Mouse (Mus musculus) testis, postnatal 10 days (tissue): ENCODE data around the gene Atat1.
"Not testable (repeated sequence)": the region's sequence is repeated elsewhere in the genome, so short reads cannot be mapped to it uniquely, and the experiment has no call there.

Experiments
- DNase-seq: peaks from one replicate; pipeline ENCODE4 v3.0.0; 2021; ENCODE audit warnings: low spot score

Gene Atat1

DNA sequence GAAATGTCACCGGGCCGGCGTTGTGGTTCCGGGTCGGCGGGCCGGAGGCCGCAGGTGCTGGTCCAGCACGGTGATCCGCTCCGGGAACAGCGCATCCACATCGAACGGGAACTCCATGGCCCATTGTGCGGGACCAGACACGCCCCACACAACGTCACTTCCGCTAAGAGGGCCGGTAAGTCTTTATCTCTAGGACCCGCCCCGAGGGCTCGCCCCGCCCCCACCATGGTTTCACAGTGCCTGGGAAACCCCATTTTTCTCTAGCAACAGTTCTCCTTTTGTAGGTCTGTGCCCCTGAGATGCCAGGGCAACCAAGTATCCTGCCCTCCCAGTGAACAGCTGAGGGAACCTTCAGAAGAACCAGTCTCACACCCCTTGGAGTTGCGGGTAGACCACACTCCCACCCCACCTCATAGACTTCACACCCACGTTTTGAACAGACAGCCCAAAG lies at the start of gene Atat1:
TSS of gene Atat1 (minus strand) at position 157 of the 451 bp plus-strand sequence.
- DNase-seq = peak; percentile 99

DNA sequence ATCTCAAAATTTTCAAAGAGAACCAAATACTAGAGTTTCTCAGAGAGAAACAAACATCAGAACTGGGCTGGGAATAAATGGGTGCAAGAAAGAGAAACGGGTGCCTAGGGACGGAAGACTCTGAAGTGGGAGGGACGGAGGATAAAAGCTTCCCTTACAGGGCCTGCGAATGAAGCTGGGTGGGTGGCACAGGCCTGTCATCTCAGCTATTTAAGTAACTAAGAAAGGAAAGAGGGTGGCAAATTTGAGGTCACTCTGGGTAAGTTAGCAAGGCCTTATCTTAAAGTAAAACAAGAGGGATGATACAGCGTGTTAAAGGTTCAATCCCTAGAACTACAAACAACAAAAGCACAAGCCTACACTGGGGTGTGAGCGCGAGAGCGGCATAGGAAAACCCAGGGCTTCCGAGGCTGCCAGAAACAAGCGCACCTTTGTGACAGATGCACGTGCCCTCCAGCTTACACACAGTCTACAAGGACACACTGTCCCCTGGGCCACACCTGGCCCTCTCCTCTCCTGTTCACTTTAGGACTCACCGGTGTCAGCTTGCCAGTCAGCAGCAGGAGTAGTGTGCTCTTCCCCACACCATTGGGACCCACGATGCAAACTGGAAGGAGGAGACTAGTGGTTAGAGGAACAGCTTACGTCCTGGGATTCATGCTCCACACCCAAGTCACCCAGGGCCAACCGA lies 48.8 kb upstream of the Atat1 start:
- no peak for DNase-seq

DNA sequence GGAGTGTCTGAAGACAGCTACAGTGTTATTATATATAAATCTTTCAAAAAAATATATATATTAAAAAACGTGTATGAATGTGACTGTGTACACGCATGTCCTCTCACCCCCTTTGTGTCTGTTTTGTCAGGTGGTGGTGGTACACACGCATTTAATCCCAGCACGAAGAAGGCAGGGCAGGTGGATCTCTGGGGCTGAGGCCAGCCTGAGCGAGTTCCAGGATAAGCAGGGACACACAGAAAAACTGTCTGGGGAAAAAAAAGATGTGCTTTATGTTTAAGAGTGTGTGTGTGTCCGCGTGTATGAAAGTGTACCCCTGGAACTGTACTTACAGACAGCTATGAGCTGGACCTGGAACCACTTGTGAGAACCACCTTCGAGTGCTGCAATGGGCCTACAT lies 44.8 kb upstream of the Atat1 start:
- DNase-seq = no peak

DNA sequence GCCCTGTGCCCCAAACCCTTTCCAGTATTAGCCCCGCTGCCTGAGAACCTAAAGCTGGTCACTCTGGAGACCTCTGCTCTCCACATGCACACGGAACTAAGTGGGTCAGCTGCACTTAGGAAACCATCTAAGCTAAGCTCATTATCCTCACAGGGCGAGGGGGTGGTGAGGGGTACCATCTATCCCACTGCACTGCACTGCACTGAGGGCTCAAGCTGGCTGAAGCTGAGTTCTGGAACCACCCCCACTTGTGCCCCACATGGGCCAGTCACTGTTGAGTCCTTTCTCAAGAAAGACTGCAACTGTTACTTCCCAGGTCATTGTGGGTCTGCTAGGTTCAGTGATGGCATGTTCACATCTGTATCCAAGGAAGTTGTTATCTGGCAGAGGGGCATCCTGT lies 42.7 kb upstream of the Atat1 start:
- DNase-seq = not testable (repeated sequence)

DNA sequence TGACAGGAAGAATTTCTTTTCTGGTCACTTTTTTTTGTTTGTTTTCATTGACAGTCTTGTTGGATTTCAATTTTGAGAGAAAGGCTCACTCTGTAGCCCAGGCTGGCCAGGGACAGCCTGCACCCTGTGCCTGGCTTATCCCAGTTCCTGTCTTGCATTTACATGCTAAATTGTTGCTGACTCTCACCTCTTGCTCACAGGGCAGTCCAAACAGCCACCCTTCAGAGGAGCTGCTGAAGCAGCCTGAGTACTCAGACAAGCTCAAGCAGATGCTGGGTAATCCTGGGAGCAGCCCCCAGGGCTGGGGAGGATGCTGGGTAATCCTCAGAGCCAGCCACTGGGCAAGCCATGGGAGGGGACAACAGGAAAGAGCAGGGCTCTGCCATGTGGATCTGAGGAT lies 41.1 kb upstream of the Atat1 start:
- DNase-seq = not testable (repeated sequence)

DNA sequence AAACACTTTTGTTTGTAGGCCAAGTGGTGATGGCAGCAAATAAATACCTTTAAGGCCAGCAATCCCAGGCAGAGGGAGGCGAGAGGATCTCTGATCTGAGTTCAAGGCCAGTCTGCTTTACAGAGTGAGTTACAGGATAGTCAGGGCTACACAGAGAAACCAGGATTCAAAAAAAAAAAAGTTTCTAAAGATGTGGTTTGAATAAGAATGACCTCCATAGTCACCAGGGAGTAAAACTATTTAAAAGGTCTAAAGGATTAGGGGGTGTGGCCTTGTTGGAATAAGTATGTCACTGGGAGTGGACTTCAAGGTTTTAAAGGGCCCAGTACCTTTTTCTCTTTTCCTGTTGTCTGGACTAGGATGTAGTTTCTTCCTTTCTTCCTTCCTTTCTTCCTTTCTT lies 30.1 kb upstream of the Atat1 start:
- no peak for DNase-seq

DNA sequence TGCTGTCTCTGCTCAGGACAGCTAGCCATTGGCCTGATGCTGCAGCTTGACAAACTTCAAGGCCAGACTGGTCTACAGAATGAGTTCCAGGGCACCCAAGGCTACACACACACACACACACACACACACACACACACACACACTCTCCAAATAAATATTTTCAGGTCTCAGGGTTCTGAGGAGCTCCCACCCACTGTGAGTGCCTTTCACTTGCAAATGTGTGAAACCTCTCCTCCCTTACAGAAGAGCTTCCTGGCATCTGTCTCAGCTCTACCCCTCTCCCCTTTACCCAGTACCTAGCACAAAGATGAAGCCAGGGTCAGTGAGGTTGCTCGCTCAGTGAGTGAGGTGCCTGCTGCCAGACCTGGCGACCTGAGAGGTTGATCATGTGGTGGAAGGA lies 29.2 kb upstream of the Atat1 start:
- no peak for DNase-seq

DNA sequence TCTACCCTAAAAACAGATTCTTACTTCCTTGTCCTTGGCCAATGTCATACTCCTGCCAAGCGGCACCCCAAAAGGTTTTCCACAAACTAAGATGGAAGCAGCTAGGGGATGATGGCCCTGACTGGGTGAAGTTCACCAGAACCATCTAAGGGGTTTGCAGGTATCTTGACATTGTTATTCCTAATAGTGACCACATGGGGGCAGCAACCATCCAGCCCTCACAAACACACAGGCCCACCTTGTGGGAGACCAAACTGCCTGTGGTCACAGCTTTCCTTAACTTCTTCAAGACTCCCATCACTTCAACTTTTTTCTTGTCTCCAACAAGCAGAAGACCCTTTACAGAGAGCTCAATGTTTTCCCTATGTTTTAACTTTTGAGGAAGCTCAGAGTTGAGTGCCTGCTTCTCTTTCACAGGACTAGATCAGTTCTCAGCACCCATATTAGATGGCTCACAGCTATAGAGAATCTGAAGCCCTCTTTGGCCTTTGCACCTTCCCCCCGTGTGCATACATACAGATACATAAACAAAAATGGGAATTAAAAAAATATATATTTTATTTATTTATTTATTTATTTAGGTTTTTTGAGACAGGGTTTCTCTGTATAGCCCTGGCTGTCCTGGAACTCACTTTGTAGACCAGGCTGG lies 27.9 kb upstream of the Atat1 start:
- DNase-seq = no peak

DNA sequence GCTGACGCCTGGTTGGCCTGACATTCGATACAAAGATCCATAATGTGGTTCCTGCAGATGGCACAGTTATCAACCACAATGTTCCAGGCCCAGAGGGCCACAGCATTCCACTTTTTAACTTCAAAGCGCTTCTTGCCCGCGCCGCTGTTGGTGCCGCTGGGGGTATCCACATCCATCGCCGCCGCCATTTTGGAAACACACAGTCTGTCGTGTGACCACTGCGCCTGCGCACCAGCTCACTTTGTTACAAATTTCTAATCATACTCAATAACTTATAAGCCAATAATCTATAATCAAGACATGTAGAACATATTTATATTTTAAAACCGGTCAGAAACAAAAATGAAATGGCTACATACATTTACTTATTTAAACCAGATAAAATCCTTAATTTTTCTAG lies 25.9 kb upstream of the Atat1 start:
- not testable (repeated sequence) for DNase-seq

DNA sequence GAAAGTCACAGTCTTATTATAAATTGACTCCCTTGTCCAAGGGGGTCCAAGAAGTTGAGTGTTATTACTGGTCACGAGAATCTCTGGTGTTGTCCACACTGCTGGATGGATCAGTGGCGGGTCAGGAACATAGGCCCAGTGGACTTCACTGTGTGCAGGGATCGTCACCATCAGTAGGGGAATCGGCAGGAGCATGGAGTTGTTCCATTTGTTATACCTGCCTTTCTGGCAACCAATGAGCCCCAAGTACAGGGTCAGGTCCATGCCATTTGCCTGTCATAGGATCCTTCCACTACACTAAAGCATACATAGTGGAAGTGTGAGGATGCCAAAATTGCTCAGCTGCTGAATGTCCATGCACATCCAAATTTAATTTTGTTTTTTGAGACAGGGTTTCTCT lies 22.7 kb upstream of the Atat1 start:
- DNase-seq = no peak

DNA sequence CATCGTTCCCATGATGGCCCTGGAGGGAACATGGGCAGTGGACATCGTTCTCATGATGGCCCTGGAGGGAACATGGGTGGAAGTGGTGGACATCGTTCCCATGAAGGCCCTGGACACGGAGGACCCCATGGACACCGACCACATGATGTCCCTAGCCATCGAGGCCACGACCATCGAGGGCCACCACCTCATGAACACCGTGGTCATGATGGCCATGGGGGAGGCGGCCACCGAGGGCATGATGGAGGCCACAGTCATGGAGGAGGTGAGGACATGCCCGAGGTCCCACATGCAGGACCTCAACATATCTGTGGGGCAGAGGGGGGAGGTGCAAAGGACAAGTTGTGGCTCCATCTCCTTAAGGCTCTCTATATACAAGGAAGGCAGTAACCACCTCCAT lies 20.8 kb upstream of the Atat1 start:
- DNase-seq = no peak

DNA sequence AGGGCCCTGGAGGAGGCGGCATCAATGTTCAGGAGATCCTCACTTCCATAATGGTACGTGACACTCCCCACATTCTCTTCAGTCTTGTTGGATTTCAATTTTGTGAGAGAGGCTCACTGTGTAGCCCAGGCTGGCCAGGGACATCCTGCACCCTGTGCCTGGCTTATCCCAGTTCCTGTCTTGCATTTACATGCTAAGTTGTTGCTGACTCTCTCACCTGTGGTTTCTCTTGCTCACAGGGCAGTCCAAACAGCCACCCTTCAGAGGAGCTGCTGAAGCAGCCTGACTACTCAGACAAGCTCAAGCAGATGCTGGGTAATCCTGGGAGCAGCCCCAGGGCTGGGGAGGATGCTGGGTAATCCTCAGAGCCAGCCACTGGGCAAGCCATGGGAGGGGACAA lies 19.7 kb upstream of the Atat1 start:
- no peak for DNase-seq

DNA sequence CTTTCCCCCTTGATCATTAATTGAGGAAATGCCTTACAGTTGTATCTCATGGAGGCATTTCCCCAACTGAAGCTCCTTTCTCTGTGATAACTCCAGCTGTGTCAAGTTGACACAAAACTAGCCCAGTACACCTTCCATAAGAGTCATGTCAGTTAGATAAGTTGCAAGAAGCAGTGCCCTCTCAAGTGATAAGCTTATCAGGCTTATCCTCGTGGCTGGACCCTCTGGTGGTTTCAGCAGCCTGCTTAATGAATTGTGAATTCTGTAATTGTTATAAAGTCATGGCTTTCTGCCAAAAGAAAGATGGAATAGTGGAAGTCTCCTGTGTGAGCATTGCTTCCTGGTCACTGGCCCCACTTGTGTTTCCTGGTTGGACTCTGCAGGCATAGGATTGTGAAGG lies 17.6 kb upstream of the Atat1 start:
- DNase-seq = no peak

DNA sequence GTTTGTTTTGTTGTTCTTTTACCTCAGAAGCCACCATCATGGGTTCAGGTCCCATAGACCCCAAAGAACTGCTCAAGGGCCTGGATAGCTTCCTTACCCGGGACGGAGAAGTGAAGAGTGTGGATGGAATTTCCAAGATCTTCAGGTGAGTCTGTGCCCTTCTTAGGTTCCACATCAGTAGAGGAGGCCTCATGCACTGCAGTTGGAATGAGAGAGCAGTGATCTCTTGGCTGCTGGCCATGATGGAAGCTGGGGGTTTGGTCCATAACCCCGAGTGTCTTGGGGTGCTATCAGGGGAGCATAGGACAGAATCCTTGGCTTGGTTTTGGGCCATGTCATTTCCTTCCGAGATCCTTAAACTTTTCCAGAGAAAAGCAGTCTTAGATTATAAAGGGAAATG lies 13.4 kb upstream of the Atat1 start:
- DNase-seq = no peak

DNA sequence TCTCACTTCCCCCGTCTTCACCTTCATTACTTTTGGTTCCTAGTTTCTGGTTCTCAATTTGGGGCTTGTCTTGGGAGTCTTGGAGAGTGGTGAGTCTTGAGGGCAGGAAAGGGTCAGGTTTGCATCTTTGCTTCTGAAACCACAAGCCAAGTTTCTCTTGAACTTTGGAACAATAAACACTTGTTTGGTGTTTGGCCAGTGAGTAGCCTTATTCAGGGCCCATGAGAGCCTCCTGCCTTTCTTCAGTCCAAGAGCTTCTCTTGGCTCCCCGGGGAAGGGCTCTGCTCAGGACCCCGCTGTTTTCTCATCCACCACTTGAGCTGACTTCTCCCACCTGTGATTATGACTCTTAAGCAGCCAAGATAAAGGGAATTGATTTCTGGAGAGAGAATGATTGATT lies 12.7 kb upstream of the Atat1 start:
- no peak for DNase-seq

DNA sequence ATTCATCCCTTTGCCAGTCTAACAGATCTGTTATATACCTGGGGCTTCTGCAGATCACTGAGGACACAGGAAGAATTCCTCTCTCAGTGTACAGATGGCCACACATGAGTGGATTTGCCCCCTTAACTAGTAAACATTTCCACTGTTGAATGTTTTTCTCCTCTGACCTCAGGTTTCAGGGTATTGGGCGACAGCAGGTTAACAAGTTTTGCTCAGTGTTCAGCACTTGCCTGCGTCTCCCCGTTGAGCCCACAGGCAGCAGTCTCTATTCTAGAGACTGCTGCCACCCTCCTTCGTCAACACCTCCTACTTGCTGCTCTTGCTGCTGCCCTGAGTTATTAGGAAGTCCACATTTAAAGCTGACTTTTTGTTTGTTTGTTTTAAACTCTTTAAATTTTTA lies 11.8 kb upstream of the Atat1 start:
- DNase-seq = no peak

DNA sequence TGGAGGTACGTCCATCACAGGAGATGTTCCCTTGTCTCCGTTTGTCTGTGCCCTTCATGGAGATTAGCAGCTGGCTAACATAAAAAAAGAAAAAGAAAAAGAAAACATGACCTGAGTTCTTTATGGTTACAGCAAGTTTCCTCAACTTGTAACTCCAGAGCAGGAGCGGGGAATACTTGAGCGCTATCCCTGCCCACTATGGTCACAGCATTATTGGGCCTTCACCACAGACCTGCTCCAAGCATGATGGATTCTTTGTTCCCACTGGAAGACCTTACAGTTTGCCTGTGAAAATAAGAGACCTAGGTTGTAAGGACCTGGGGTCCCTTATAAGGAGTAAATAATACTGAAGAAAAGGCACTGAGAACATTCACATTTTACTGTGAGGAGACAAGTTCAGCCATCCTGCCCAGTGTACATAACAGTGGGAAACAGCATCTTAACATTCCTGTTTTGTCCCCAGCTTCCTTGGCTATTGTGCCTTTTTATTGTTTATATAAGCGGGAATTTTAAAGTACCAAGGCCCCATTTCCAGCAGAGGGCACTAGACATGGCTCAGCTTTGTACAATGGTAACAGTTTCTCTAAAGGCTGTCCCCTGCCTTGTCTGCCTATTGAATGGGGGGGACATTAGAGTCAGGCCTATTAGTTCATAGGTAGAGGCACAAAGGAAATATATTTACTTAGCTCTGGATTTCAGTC lies 11.1 kb upstream of the Atat1 start:
- DNase-seq = no peak

DNA sequence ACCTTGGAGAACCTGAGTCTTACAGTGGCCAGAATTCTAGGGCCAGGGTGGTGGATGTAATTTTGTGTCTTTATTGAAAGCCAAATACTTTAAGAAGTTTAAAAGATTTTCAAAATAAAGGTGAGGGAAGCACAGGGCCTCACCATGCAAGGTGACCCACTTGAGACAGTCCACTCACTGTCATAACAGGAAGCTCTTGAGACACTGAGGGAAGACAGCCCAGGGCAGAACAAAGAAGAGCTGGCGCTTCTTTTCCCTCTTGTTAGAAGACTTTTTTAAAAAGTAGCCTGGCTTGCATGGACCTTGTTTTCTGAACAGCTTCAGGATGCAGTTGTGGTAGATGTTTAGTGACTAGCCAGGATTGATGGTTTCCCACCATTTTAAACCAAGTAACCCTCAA lies 10.5 kb upstream of the Atat1 start:
- DNase-seq = no peak

DNA sequence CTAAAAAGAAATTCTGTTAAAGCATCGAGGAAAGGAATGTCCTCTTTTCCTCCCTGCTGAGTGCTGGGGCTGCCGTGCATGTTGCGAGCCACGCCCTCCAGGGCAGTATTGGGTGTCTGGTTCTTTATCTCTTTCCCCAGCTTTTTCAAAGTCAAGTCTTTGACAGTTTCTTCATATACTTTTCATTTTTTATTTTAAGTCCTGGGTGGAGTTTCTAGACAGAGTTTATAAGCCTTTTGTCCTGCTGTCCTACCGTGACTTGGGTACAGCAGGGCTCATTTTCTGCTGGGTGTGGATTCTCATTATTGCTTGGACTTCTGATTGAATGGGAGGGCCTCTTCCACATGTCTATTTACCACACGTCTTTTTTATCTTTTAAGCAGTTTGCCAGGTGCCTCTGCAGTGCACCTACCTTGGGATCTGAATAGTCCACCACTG lies 10.0 kb upstream of the Atat1 start:
- DNase-seq = no peak

DNA sequence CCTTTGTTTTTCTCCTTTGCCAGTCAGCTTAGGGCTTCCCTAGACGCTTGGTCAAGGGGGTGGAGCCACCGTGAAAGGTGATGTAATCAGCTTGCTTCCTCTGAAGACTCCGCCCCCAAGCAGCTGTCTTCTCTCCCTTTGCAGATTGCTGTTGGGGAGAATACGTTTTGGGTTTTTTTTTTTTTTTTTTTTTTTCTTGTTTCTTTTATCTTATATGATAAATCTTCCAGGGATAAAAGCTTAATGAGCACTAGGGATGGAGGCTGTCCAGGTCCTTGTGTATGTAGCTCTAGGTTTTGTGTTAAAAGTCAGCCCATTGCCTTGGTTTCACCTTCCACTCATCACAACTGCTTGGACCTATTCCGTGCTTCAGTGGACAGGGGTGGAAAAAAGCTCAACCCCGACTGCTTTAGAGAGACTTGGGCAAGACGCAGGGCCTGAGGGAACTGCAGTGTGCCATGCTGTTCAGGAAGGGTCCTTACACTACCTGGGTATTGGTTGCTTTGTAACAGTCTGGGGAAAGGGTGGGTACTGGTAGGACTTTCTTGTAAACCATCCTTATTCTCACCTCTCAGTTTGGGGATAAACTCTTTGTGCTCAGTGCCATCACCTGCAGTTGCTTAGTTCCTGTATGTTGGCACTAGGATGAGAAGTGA lies 9.3 kb upstream of the Atat1 start:
- DNase-seq = peak; percentile 96

DNA sequence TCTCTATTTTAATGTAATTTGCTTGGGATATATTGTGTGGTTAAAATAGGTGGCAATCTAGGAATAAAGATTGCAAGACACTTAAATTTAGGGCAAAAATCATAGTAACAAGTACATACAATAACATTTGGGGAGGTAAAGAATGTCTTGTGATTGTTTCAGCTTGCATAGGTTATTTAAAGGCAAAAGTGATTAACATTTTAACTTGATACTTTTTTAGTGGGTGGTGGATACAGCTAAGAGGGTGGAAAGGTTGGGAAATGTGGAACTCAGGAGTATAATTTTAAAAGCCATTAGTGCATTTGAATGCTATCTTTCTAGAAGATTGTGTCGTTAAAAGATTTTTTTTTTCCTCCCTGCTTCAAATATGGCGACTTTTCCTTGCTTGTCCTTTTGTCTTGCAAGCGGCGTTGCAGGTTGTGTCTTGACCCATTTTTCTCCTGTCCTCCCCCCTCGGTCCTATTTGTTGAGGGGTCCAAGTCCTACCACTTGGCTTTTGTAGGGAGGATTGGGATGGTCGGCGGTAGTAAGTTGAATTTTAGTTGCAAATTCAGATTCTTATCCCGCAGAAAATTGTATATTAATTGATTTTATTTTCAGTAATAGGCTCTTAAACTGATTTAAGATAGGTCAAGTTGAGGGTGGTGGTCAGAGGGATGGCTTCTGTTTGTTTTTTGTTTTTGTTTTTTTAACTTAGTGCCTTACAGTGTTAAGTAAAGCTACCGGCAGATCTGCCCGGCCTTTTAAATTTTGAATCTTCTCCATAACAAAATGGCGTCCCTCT lies 8.6 kb upstream of the Atat1 start:
- DNase-seq = no peak
